Mouse (Mus musculus) hindbrain, embryonic 13.5 days (tissue): ENCODE results near the gene Degs2. TPM values are rescaled to one million over a fixed set of nuclear protein-coding genes. Genes with fewer than 3 reads are reported as not detected.
"Not testable (repeated sequence)": the region's sequence is repeated elsewhere in the genome, so short reads cannot be mapped to it uniquely, and the experiment has no call there.

Experiments
- ATAC-seq: fragments of 200-750 bp; cut with Nextera tagmentation; 2 replicates; pipeline ENCODE4 v1.8.0; 2017; ENCODE audit warnings: moderate TSS enrichment; ENCODE audit not compliant: low FRiP score
- H3K27ac ChIP-seq: fragments of 300-500 bp; sonication (generic); 2 replicates; pipeline ENCODE4 v1.5.1; 2015; ENCODE audit warnings: inconsistent platforms, mild to moderate bottlenecking, moderate library complexity
- H3K27me3 ChIP-seq: fragments of 300-500 bp; sonication (generic); 2 replicates; pipeline ENCODE4 v1.6.1; 2015; ENCODE audit warnings: mild to moderate bottlenecking, inconsistent platforms
- H3K36me3 ChIP-seq: fragments of 300-500 bp; sonication (generic); 2 replicates; pipeline ENCODE4 v1.6.1; 2015; ENCODE audit warnings: mild to moderate bottlenecking, inconsistent platforms
- H3K4me1 ChIP-seq: fragments of 300-500 bp; sonication (generic); replicated peaks from 2 replicates; pipeline ENCODE4 v1.6.1; 2015; ENCODE audit warnings: inconsistent platforms
- H3K4me2 ChIP-seq: fragments of 300-500 bp; sonication (generic); 2 replicates; pipeline ENCODE4 v1.6.1; 2015; ENCODE audit warnings: inconsistent platforms, mild to moderate bottlenecking, moderate library complexity
- H3K4me3 ChIP-seq: fragments of 300-500 bp; sonication (generic); 2 replicates; pipeline ENCODE4 v1.5.1; 2015; ENCODE audit warnings: mild to moderate bottlenecking, inconsistent platforms
- H3K9ac ChIP-seq: fragments of 300-500 bp; sonication (generic); 2 replicates; pipeline ENCODE4 v1.6.1; 2015; ENCODE audit warnings: mild to moderate bottlenecking, inconsistent platforms
- H3K9me3 ChIP-seq: fragments of 300-500 bp; sonication (generic); 2 replicates; pipeline ENCODE4 v1.6.1; 2016; ENCODE audit warnings: inconsistent platforms
- WGBS: fragments of 180-500 bp; shearing (Covaris S2); methylation state at CpG from one replicate; pipeline ENCODE4 v1.1.7; 2015; 5-methylcytosine and 5-hydroxymethylcytosine counted together
- polyA plus RNA-seq: library from polyadenylated mRNA; unstranded; fragments of >200 nt; fragmentation: Nextera tagmentation; extraction: Ambion mirVana; gene quantifications from 2 replicates; pipeline ENCODE4 v1.2.1, GENCODE M21; 2015

The Degs2 gene
- polyA plus RNA-seq, 1 experiment from 2014 or later, result 3.6 TPM

DNA sequence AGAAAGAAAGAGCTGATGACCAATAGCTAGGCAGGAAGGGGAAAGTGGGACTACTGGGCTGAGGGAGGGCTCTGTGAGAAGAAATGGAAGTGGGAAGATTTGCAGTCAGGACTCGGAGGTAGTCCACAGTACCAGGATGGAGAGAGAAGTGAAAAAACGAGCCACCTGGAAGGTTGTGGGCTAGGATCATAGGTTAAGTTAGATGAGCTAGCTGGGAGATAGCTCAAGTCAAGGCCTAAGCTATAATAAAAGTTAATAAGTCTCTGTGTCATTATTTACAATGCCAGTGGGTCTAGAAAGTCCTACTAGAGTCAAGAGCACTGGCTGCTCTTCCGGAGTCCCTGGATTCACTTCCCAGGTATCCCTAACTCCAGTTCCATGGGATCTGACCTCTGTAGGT is 16.4 kb upstream of the Degs2 start:
- Histone ChIP-seq H3K27ac (no peak overlapping the region), H3K4me2 (no peak overlapping the region), H3K4me1 (no peaks in the 10 kb centered on the region), H3K9me3 (no peaks in the 10 kb centered on the region), H3K4me3 (no peak overlapping the region), H3K36me3 (no peaks in the 10 kb centered on the region), H3K27me3 (no peaks in the 10 kb centered on the region), H3K9ac (no peak overlapping the region)
- WGBS, result 86% methylated on average over 3 of the region's 3 CpGs
- no peak for ATAC-seq

- H3K4me3 ChIP-seq, result no peak overlapping the region
- no peaks in the 10 kb centered on the region for H3K4me1 ChIP-seq
- no peaks in the 10 kb centered on the region for H3K36me3 ChIP-seq
- 85% methylated on average over 5 of the region's 5 CpGs for WGBS
- H3K4me2 ChIP-seq, result no peak overlapping the region
- no peak for ATAC-seq
- H3K27ac ChIP-seq, result no peak overlapping the region
- no peak overlapping the region for H3K9ac ChIP-seq
- no peaks in the 10 kb centered on the region for H3K9me3 ChIP-seq
- H3K27me3 ChIP-seq, result no peaks in the 10 kb centered on the region
Measured at GRCm38 (mm10) chr12:108715854-108716253, 13.7 kb upstream of the Degs2 start.

GRCm38 (mm10) chr12:108713972-108714371 is 11.9 kb upstream of the Degs2 start:
- 96% methylated on average over 14 of the region's 14 CpGs for WGBS
- H3K4me2 ChIP-seq, H3K4me1 ChIP-seq, H3K4me3 ChIP-seq, H3K27me3 ChIP-seq, H3K9ac ChIP-seq, H3K27ac ChIP-seq, H3K9me3 ChIP-seq, H3K36me3 ChIP-seq, ATAC-seq: not testable (repeated sequence)

DNA sequence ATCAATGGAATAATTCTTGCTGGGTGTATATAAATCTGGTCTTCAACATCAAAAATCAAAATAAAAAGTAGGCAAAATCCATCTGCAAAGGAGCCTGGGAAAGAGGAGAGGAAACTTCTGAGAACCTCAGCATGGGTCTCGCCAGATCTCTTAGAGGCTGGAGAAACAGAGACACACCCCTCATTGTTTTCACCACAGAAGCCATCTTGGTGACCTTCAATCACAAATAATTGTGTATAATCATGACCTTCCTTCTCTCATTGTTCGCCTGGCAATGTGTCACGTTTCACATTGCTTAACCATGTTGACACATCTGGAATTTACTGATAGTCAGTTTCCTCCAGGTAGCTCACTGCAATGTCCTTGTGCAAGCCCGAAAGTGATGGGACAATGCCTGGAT is 10.4 kb upstream of the Degs2 start:
- no peak for ATAC-seq
- H3K9ac ChIP-seq, result no peak overlapping the region
- no peak overlapping the region for H3K4me3 ChIP-seq
- H3K27ac ChIP-seq, result no peak overlapping the region
- H3K27me3 ChIP-seq, result no peaks in the 10 kb centered on the region
- no peaks in the 10 kb centered on the region for H3K9me3 ChIP-seq
- WGBS, result 82% methylated on average over 4 of the region's 4 CpGs
- no peaks in the 10 kb centered on the region for H3K4me1 ChIP-seq
- no peaks in the 10 kb centered on the region for H3K36me3 ChIP-seq
- H3K4me2 ChIP-seq, result no peak overlapping the region

- no peaks in the 10 kb centered on the region for H3K27me3 ChIP-seq
- no peak overlapping the region for H3K4me2 ChIP-seq
- no peak overlapping the region for H3K4me3 ChIP-seq
- no peak overlapping the region for H3K27ac ChIP-seq
- no peaks in the 10 kb centered on the region for H3K4me1 ChIP-seq
- WGBS, result 84% methylated on average over 9 of the region's 9 CpGs
- H3K9me3 ChIP-seq, result no peaks in the 10 kb centered on the region
- no peak overlapping the region for H3K9ac ChIP-seq
- no peak for ATAC-seq
- H3K36me3 ChIP-seq, result no peaks in the 10 kb centered on the region
Measured at GRCm38 (mm10) chr12:108710861-108711615, 8.9 kb upstream of the Degs2 start.

- H3K4me1 ChIP-seq, result no peaks in the 10 kb centered on the region
- WGBS, result 83% methylated on average over 6 of the region's 6 CpGs
- no peak overlapping the region for H3K4me3 ChIP-seq
- no peak overlapping the region for H3K4me2 ChIP-seq
- no peak overlapping the region for H3K9ac ChIP-seq
- no peak overlapping the region for H3K27ac ChIP-seq
- no peaks in the 10 kb centered on the region for H3K9me3 ChIP-seq
- H3K27me3 ChIP-seq, result no peaks in the 10 kb centered on the region
- ATAC-seq, result no peak
- H3K36me3 ChIP-seq, result no peaks in the 10 kb centered on the region
Measured at GRCm38 (mm10) chr12:108709964-108710765, 8.1 kb upstream of the Degs2 start.

DNA sequence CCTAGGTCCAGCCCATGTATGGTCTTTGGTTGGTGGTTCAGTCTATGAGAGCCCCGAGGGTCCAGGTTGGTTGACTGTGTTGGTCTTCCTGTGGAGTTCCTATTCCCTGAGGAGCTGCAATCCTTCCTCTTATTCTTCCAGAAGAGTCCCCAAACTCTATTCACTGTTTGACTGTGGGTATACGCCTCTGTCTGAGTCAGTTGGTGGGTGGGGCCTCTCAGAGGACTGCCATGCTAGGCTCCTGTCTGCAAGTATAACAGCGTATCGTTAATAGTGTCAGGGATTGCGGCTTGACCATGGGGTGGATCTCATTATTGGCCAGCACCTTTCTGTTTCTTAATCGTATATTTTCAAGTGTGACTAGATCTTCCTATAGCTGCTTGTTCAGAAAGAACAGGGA is 7.3 kb upstream of the Degs2 start:
- 86% methylated on average over 6 of the region's 6 CpGs for WGBS
- peaks cover 7% of the 10 kb centered on the region; the same call in 1 of the 2 replicates for H3K27me3 ChIP-seq
- no peak overlapping the region for H3K27ac ChIP-seq
- H3K4me3 ChIP-seq, result no peak overlapping the region
- no peaks in the 10 kb centered on the region for H3K9me3 ChIP-seq
- no peak overlapping the region for H3K4me2 ChIP-seq
- no peak overlapping the region for H3K9ac ChIP-seq
- no peak for ATAC-seq
- no peaks in the 10 kb centered on the region for H3K36me3 ChIP-seq
- H3K4me1 ChIP-seq, result no peaks in the 10 kb centered on the region

- H3K36me3 ChIP-seq, result no peaks in the 10 kb centered on the region
- H3K9me3 ChIP-seq, result no peaks in the 10 kb centered on the region
- H3K4me2 ChIP-seq, result no peak overlapping the region
- no peak for ATAC-seq
- H3K27me3 ChIP-seq, result peaks cover 40% of the 10 kb centered on the region
- no peak overlapping the region for H3K9ac ChIP-seq
- H3K4me3 ChIP-seq, result no peak overlapping the region
- no peak overlapping the region for H3K27ac ChIP-seq
- WGBS, result 52% methylated on average over 7 of the region's 7 CpGs
- peaks cover 11% of the 10 kb centered on the region for H3K4me1 ChIP-seq
Measured at GRCm38 (mm10) chr12:108706129-108706528, 4.0 kb upstream of the Degs2 start.

DNA sequence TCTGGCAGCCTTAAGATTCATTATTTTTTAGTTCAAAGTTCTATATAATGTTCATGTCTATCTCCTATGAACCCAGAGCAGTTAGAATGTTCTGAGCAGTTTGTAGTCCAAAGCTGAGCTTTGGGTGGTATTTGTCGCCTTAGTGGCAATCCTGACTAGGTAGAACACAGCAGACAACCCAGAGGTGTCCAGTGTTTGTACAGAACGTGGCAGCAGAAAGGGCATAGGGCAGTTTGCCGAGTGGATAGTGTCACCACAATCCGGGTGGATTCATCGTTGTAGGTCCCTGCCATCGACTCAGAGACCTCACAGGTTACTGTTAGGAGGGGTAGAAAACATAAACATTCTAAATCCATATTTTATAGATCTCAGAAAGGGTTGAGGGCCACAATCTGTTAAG is 3.4 kb upstream of the Degs2 start:
- no peaks in the 10 kb centered on the region for H3K36me3 ChIP-seq
- H3K27me3 ChIP-seq, result peaks cover 46% of the 10 kb centered on the region
- no peaks in the 10 kb centered on the region for H3K9me3 ChIP-seq
- H3K27ac ChIP-seq, result no peak overlapping the region
- peaks cover 11% of the 10 kb centered on the region for H3K4me1 ChIP-seq
- no peak for ATAC-seq
- no peak overlapping the region for H3K4me2 ChIP-seq
- 88% methylated on average over 6 of the region's 6 CpGs for WGBS
- H3K4me3 ChIP-seq, result no peak overlapping the region
- no peak overlapping the region for H3K9ac ChIP-seq

GRCm38 (mm10) chr12:108701221-108701620 is 894 bp downstream of the Degs2 start:
- Histone ChIP-seq H3K9ac (no peak overlapping the region), H3K4me3 (no peak overlapping the region), H3K9me3 (no peaks in the 10 kb centered on the region), H3K36me3 (no peaks in the 10 kb centered on the region), H3K27ac (no peak overlapping the region), H3K4me1 (peaks cover 11% of the 10 kb centered on the region), H3K27me3 (peaks cover 56% of the 10 kb centered on the region), H3K4me2 (no peak overlapping the region)
- WGBS, result 69% methylated on average over 2 of the region's 2 CpGs
- no peak for ATAC-seq

DNA sequence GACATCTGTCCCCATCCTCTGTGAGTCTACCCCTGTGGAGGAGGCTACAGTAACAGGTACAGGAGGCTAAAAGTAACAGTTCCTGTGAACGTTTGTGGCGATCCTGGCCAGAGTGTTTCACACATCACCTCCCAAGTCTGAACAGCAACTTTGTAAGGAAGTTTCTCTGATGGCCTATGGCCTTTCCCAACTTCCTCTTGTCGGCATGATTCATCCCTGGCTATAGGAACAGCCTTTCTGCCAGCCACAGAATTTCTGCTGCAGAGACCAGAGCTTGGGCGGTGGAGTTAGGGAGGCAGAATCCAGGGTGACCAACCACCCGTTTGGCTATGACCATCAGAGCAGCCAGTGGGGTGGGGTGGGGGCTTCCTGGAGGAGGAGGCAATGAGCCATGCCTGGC is 2.1 kb downstream of the Degs2 start:
- ATAC-seq, result no peak
- Histone ChIP-seq H3K4me2 (no peak overlapping the region), H3K36me3 (no peaks in the 10 kb centered on the region), H3K27ac (no peak overlapping the region), H3K9ac (no peak overlapping the region), H3K4me3 (no peak overlapping the region), H3K27me3 (peaks cover 55% of the 10 kb centered on the region), H3K9me3 (no peaks in the 10 kb centered on the region), H3K4me1 (peaks cover 11% of the 10 kb centered on the region)
- WGBS, result 84% methylated on average over 5 of the region's 5 CpGs

GRCm38 (mm10) chr12:108699576-108699975 is 2.5 kb downstream of the Degs2 start:
- no peak overlapping the region for H3K4me3 ChIP-seq
- no peaks in the 10 kb centered on the region for H3K9me3 ChIP-seq
- H3K4me2 ChIP-seq, result no peak overlapping the region
- no peak overlapping the region for H3K9ac ChIP-seq
- no peak for ATAC-seq
- H3K36me3 ChIP-seq, result no peaks in the 10 kb centered on the region
- H3K27ac ChIP-seq, result no peak overlapping the region
- peaks cover 50% of the 10 kb centered on the region for H3K27me3 ChIP-seq
- peaks cover 11% of the 10 kb centered on the region for H3K4me1 ChIP-seq
- WGBS, result 87% methylated on average over 10 of the region's 10 CpGs
